Mouse (Mus musculus) neural tube, embryonic 11.5 days (tissue): Measurements from ENCODE around the gene Zfp84. TPM values are rescaled to one million over a fixed set of nuclear protein-coding genes. Genes with fewer than 3 reads are reported as not detected.
A peak's percentile ranks its signal among the peaks of the same experiment; 100 is the strongest.

ENCODE experiments used
- microRNA counts: library from miRNA; unstranded; fragments of <30 nt; microRNA quantifications from one replicate; lab custom pipeline; 2015
- microRNA-seq: library from miRNA; unstranded; fragments of <30 nt; microRNA quantifications from one replicate; pipeline ENCODE4, GENCODE M21; 2016
- polyA plus RNA-seq: library from polyadenylated mRNA; unstranded; fragments of >200 nt; fragmentation: Nextera tagmentation; extraction: Ambion mirVana; gene quantifications from 2 replicates; pipeline ENCODE4 v1.2.1, GENCODE M21; 2014

Gene Zfp84
- polyA plus RNA-seq, 1 experiment from 2014 or later: 19.4 TPM

MicroRNAs within 50 kb of the gene (microRNA counts, 519-probe panel; counts per million panel counts)
- microRNA mmu-miR-1964 (lab: Ali Mortazavi, UCI): 171 counts per million, percentile 57 among the panel's probes with 10 or more counts

Small RNAs within 50 kb of the gene (microRNA-seq; reads per million reads assigned to microRNA genes)
- gene Mir1964: 2.9 reads per million, percentile 4 among the genes with 10 or more reads in this experiment

Other genes starting within 250 kb of the Zfp84 start
- gene Sipa1l3, start 249.9 kb upstream of the Zfp84 start, polyA plus RNA-seq: 10.3 and 11.9 TPM in 2 replicates
- not detected in 2 replicates for gene Catsperg2, start 41.5 kb upstream of the Zfp84 start, polyA plus RNA-seq
- gene Zfp30, start 15.4 kb downstream of the Zfp84 start, polyA plus RNA-seq: 9.1 and 9.8 TPM in 2 replicates
- 22.8 and 26.0 TPM in 2 replicates for gene Zfp790, start 47.6 kb downstream of the Zfp84 start, polyA plus RNA-seq
- gene Zfp940, start 85.1 kb downstream of the Zfp84 start, polyA plus RNA-seq: 12.3 and 12.4 TPM in 2 replicates
- 10.7 and 12.2 TPM in 2 replicates for gene Zfp420, start 91.4 kb downstream of the Zfp84 start, polyA plus RNA-seq
- 14.4 and 15.0 TPM in 2 replicates for gene Zfp27, start 138.0 kb downstream of the Zfp84 start, polyA plus RNA-seq
- 6.7 and 7.6 TPM in 2 replicates for gene Zfp383, start 139.7 kb downstream of the Zfp84 start, polyA plus RNA-seq
- gene Zfp74, start 185.5 kb downstream of the Zfp84 start, polyA plus RNA-seq: 11.0 and 12.9 TPM in 2 replicates
- 19.5 and 21.5 TPM in 2 replicates for gene Zfp568, start 215.4 kb downstream of the Zfp84 start, polyA plus RNA-seq